Mouse (Mus musculus): ENCODE results near the gene Tgds. TPM values are rescaled to one million over a fixed set of nuclear protein-coding genes. Genes with fewer than 3 reads are reported as not detected.
"Not testable (repeated sequence)": the region's sequence is repeated elsewhere in the genome, so short reads cannot be mapped to it uniquely, and the experiment has no call there.

Gene Tgds
- 22.2 and 26.8 TPM in 2 replicates for total RNA-seq (2021)
- long read RNA-seq, transcript Tgds-201 (12 exons, 1,682 nt) = major isoform, 37 of 44 reads
- long read RNA-seq, partial matches to known transcripts = 0 of 44 reads
- long read RNA-seq, other reads (novel, unspliced or antisense) = 3 of 44 reads

- peak; percentile 97 for DNase-seq
Observed at GRCm38 (mm10) chr14:118132642-118132977, at the start of gene Tgds. Gene Tgds (minus strand): TSS chr14:118132755.

DNA sequence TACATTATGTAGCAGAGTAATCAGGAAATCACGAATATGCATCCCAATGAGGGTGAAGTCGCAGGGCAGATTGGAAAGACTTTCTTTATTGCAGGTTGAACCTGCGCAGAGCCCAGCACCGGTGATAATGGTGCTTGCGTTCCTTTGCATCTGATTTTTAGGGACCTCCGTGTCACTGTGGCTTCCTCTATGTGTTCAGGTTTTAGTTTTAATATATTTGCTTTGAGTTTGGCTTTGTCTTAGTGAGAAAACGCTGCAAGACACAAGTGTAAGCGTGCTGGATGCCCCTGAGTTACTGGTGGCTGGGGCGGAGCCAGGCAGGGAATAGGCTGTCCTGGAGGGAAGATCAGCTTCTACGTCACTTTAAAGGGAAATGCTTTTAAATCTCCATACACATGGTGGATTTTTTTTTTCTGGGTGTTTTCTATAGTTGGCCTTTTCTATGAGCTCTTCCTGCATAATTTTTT, 48.2 kb upstream of the Tgds start:
- peak; percentile 50 for DNase-seq

GRCm38 (mm10) chr14:118180117-118180557, 47.6 kb upstream of the Tgds start:
- DNase-seq = peak; percentile 64

- DNase-seq = no peak
Observed at GRCm38 (mm10) chr14:118179701-118180100, 47.1 kb upstream of the Tgds start.

- DNase-seq = no peak
Observed at GRCm38 (mm10) chr14:118179251-118179650, 46.7 kb upstream of the Tgds start.

GRCm38 (mm10) chr14:118175694-118176085, 43.1 kb upstream of the Tgds start:
- no peak for DNase-seq

DNA sequence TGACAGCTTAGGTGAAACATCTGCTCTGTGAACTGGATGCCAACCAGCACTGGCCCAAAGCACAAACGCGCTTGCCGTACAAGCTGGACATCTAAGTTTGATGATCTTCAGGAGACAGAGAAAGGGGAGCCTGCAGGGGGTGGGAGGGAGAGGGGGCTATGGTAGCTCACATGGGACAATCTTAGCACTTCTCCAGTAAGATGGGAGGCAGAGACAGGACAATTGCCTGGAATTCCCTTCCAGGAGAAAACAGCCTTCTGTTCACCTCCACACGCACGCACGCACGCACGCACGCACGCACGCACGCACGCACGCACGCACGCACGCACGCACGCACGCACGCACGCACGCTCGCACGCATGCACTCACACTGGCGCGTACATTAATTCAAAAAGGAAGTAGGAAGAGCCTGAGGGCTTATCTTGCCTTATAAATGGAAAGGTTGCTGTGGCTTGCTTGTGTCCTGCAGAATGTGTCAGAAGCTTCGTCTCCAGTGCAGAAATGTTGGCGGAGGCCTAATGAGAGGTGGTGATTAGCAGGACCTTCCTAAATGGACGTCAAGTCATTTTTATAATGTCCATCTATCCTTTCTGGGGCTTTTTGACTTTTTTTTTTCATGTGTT, 42.6 kb upstream of the Tgds start:
- DNase-seq = no peak

DNA sequence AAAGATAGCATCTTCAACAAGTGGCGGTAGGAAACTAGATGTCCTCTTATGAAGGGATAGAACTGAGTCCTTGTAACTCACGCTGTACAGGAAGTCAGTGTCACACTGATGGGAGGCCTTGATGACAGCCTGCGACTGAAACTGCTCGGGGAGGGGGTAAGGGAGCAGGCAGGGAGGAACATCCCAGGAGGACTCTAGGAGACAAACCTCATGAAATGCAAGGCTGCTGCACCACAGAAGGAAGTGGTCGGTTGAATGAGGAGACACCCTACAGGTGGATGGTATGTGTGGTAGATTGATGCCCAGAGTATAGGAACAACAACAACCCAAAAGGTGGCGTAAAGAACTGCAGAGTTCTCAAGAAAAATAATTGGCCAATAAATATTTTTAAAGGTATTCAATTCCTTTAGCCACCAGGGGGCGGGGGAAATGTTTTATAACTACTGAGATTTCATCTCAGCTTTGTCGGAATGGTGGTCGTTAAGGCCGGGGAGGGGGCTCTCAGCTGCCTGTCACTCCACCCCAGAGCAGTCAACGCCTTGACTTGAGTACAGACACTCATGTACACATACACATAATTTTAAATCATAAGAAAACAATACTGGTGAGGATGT, 41.1 kb upstream of the Tgds start:
- no peak for DNase-seq

- no peak for DNase-seq
Observed at GRCm38 (mm10) chr14:118168776-118169175, 36.2 kb upstream of the Tgds start.

DNA sequence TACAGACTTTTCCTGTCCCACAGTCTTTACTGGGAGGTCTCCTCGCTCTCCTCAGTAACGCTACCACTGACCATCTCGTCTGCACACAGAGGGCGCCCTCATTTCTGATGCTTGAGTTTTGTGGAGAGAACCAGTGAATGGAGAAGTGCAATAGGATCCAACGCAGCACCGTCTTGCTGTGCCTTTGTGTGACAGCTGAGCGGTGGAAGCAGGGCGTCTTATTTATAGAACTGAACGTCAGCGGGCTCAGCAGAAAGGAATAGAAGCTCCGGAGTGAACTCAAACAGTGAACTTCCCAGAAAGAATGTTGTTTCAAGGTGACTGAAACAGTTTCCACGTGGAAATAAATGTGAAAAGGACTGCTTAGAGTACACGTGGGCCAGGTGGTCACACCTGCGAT, 30.1 kb upstream of the Tgds start:
- no peak for DNase-seq

DNA sequence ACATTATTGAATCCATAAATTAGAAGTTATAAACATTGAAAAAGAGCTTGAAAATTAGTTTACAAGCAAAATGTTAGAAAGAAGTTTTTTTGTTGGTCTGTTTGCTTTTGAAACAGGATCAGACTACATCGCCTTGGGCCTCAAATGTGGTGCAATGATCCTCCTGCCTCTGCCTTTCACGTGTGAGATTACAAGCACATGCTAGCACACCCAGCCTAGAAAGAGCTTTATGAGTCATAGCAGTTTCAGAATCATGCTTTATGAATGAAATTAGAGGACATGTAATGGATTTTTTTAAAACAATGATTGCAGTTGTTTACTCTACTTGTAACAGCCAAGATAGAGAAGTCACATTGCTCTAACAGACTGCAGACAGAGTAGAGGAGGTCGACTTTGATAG, 29.2 kb upstream of the Tgds start:
- no peak for DNase-seq

DNA sequence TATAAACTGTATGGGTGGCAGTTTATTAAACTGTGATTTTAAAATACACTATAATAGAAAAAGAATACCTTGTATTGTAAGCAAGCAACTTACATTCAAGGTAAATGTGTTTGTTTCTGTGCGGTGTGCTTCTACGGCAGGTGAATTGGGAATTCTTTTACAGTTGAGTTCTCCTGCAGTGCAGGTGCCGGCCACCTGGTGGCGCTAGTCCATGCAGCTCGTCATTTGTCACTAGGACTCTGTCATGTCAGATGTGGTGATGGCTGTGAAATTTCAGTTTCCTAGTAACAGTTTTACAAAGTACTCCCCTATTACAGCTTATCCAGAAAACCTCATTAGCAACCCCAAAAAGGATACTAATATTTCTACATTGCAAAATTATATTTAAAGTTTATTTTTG, 24.6 kb upstream of the Tgds start:
- DNase-seq = peak; percentile 57

GRCm38 (mm10) chr14:118156740-118157139, 24.2 kb upstream of the Tgds start:
- no peak for DNase-seq

- DNase-seq = not testable (repeated sequence)
Observed at GRCm38 (mm10) chr14:118156056-118156455, 23.5 kb upstream of the Tgds start.

- no peak for DNase-seq
Observed at GRCm38 (mm10) chr14:118152294-118152651, 19.7 kb upstream of the Tgds start.

GRCm38 (mm10) chr14:118151651-118152293, 19.2 kb upstream of the Tgds start:
- DNase-seq = no peak

DNA sequence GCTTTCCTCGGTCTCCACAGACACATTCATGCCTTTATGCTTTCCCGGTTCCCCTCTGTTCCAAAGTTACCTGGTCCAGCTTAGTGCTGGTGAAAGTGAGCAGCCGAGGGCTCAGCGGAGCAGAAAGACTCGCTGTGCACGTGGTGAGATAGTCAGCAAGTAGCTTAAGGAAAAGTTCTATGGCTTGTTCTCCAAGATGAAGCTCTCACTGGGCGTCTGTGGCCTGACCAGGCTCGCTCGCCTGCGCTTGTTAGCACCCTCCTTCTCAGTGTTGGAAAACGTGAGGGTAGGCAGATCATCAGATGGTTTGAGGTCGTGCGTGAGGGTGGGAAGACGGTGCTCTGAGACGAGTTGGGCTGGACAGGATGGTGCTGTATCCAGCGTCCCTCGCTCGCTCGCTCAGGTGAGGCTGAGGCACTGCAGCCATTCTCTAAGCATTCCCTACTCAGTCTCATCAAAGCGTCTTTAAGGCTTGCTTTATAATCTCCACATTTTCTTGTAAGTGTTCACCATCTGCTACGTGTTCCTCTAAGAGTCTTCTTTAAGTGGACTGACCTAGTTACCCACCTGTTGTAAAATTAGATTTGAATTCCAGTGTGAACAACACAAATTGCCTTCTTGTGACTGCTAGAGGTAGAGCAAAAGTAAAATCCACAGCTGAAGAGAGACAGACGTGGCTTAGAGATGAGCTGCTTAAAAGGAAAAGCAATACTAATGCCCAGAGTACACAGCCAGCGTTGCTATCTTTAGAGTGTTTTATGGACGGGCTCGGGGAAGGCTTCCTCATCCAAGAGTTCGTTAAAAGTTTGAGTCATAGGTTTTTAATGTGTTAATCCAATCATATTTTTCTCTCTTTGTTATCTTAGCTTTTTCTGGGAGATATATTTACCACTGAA, 18.3 kb upstream of the Tgds start:
- no peak for DNase-seq

GRCm38 (mm10) chr14:118148554-118148953, 16.0 kb upstream of the Tgds start:
- DNase-seq = no peak

GRCm38 (mm10) chr14:118148046-118148445, 15.5 kb upstream of the Tgds start:
- no peak for DNase-seq

DNA sequence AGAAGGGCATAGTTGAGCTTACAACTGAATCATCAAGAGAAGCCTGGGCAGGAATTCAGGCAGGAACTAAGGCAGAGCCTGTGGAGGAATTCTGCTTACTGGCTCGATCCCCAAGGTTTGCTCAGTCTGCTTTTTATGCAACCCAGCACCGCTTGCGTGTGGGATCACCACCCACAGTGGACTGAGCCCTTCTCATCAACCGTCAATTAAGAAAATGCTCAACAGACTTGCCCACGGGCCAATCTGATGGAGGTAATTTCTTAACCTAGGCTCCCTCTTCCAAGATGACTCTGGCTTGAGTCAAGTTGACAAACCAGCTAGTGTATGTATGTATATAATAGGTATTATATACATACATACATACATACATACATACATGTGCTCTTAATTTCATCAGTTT, 9.7 kb upstream of the Tgds start:
- no peak for DNase-seq

DNA sequence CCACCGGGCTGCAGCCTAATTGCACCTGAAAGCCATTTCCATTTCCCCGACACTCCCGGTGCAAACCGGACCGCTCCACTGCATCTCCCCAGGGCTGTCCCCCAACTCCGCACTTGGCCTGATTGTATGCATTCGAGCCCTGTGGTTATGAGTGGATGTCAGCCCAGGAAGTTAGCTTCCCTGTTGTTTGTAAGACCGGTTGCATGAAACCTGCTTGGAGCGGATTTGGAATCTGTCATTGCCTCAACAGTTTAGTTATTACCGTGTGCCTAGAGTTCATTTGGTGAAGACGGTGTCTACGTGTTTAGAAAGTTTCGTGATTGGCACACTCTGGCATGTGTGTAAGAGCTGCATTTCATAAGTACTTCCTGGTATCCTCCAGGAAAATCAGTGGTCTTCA, 4.9 kb upstream of the Tgds start:
- no peak for DNase-seq

DNA sequence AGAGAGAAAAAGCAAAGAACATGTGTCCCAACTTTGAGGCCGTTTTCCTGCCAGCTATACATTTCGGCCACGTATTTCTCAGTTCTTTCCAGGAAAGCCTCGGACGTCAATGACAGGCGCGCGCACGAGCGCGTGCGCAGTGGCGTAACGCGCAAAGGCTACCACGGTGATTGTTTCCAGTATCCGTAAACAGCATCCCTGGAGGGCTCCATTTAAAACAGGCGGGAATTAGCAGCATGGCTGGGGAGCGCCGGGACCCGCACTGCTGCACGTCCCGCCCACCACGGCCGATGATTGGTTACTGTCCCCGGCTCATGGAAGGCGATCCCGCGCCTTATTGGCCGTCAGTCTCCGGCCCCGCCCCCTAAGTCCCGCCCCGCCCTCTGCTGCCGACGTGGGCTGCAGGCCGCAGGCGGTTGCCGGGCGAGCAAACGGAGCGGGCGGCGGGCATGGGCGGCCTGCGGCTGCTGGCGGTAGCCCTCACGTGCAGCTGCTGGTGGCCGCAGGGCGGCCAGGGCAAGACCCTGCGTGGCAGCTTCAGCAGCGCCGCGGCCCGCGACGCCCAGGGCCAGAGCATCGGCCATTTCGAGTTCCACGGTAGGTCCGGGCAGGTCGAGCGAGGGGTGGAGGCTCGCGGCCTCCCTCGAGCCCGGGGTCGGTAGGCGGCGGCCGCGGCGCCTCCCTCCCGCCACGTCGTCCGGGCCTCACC, 4.3 kb upstream of the Tgds start, which contains the start of gene Gpr180:
Gene Gpr180, plus strand, starts transcription at position 415 of the 709 bp plus-strand sequence.
- DNase-seq = peak; percentile 98
